Mouse (Mus musculus) forebrain, embryonic 12.5 days (tissue): ENCODE measurements around the gene Depdc1b. TPM values are rescaled to one million over a fixed set of nuclear protein-coding genes. Genes with fewer than 3 reads are reported as not detected.
A peak's percentile ranks its signal among the peaks of the same experiment; 100 is the strongest.

ENCODE experiments used
- ATAC-seq: fragments of 200-750 bp; cut with Nextera tagmentation; 2 replicates; pipeline ENCODE4 v1.8.0; 2017; ENCODE audit warnings: moderate TSS enrichment; ENCODE audit not compliant: low FRiP score
- H3K27ac ChIP-seq: fragments of 300-500 bp; sonication (generic); 2 replicates; pipeline ENCODE4 v1.5.1; 2016; ENCODE audit warnings: mild to moderate bottlenecking
- H3K27me3 ChIP-seq: fragments of 300-500 bp; sonication (generic); 2 replicates; pipeline ENCODE4 v1.6.1; 2016; ENCODE audit warnings: mild to moderate bottlenecking
- H3K36me3 ChIP-seq: fragments of 300-500 bp; sonication (generic); replicated peaks from 2 replicates; pipeline ENCODE4 v1.6.1; 2016; ENCODE audit warnings: mild to moderate bottlenecking
- H3K4me1 ChIP-seq: fragments of 300-500 bp; sonication (generic); 2 replicates; pipeline ENCODE4 v1.6.1; 2016
- H3K4me2 ChIP-seq: fragments of 300-500 bp; sonication (generic); 2 replicates; pipeline ENCODE4 v1.6.1; 2016; ENCODE audit warnings: mild to moderate bottlenecking, moderate library complexity
- H3K4me3 ChIP-seq: fragments of 300-500 bp; sonication (generic); replicated peaks from 2 replicates; pipeline ENCODE4 v1.5.1; 2016; ENCODE audit warnings: mild to moderate bottlenecking
- H3K9ac ChIP-seq: fragments of 300-500 bp; sonication (generic); 2 replicates; pipeline ENCODE4 v1.6.1; 2016; ENCODE audit warnings: mild to moderate bottlenecking
- H3K9me3 ChIP-seq: fragments of 300-500 bp; sonication (generic); 2 replicates; pipeline ENCODE4 v1.6.1; 2016
- WGBS: fragments of 180-500 bp; shearing (Covaris S2); methylation state at CpG from one replicate; pipeline ENCODE4 v1.1.7; 2016; 5-methylcytosine and 5-hydroxymethylcytosine counted together
- polyA plus RNA-seq: library from polyadenylated mRNA; unstranded; fragments of >200 nt; fragmentation: Nextera tagmentation; extraction: Ambion mirVana; gene quantifications from 2 replicates; pipeline ENCODE4 v1.2.1, GENCODE M21; 2016

Gene Depdc1b
- polyA plus RNA-seq, 1 experiment from 2014 or later: 22.6 TPM

DNA sequence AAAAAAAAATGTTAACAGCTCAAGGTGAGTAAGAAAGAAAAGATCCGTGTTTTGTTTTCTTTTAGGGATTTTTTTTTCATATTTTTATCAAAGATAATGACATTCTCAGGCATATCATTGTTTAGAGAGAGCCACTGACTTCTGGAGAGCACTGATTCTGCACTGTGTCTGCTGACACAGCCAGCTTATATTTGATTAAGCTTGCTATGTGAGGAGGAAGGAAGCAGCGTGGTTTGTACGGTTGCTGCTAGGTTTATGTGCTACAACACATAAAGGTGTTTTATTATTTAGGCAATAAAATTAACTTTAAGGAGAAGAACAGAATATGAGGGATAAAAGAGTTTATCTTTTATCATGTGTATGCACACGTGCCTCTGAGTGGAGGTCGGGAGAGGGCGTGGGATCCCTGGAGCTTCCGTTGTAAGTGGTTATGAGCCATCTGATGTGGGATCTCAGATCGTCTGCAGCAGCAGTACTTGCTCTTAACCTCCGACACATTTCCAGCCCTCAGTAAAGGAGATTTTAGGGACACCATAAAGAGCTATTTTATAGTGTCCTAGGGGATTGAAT lies 55.3 kb downstream of the Depdc1b start:
- Histone ChIP-seq H3K4me3 (no peak overlapping the region), H3K27ac (no peak overlapping the region), H3K9me3 (no peaks in the 10 kb centered on the region), H3K4me1 (no peaks in the 10 kb centered on the region), H3K27me3 (no peaks in the 10 kb centered on the region), H3K9ac (no peak overlapping the region), H3K36me3 (peaks cover 17% of the 10 kb centered on the region), H3K4me2 (no peak overlapping the region)
- no peak for ATAC-seq
- WGBS: 90% methylated on average over 9 of the region's 9 CpGs

GRCm38 (mm10) chr13:108373231-108373630 lies 57.1 kb downstream of the Depdc1b start:
- H3K27ac ChIP-seq: no peak overlapping the region
- no peaks in the 10 kb centered on the region for H3K27me3 ChIP-seq
- no peak overlapping the region for H3K4me2 ChIP-seq
- WGBS: 97% methylated on average over 1 of the region's 1 CpGs
- no peaks in the 10 kb centered on the region for H3K4me1 ChIP-seq
- H3K36me3 ChIP-seq: peaks cover 17% of the 10 kb centered on the region
- no peaks in the 10 kb centered on the region for H3K9me3 ChIP-seq
- no peak overlapping the region for H3K4me3 ChIP-seq
- H3K9ac ChIP-seq: no peak overlapping the region
- ATAC-seq: no peak

DNA sequence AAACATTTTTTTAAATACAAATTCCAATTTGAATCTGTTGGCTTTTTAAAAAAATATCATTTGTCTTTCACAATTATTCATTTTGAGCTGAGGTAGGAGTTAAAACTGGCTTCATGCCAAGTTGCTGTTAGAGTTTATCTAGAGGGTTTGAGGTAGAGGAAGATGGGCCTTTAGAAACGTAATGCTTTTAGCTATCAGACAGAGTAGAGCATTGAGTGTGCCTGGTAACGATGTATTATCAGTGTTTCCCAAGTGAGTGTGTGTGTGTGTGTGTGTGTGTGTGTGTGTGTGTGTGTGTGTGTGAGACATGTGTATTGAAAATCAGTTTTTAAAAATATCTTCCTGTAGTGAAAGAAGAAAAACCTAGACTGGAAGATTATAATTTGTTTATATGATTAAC lies 60.5 kb downstream of the Depdc1b start:
- Histone ChIP-seq H3K27me3 (no peaks in the 10 kb centered on the region), H3K9me3 (no peaks in the 10 kb centered on the region), H3K36me3 (peaks cover 12% of the 10 kb centered on the region), H3K27ac (no peak overlapping the region), H3K4me2 (no peak overlapping the region), H3K4me3 (no peak overlapping the region), H3K4me1 (no peaks in the 10 kb centered on the region), H3K9ac (no peak overlapping the region)
- no peak for ATAC-seq
- 78% methylated on average over 2 of the region's 2 CpGs for WGBS

GRCm38 (mm10) chr13:108381161-108381560 lies 65.0 kb downstream of the Depdc1b start:
- Histone ChIP-seq H3K36me3 (peaks cover 25% of the 10 kb centered on the region), H3K4me2 (no peak overlapping the region), H3K27me3 (no peaks in the 10 kb centered on the region), H3K4me3 (no peak overlapping the region), H3K4me1 (no peaks in the 10 kb centered on the region), H3K9me3 (no peaks in the 10 kb centered on the region), H3K9ac (no peak overlapping the region), H3K27ac (no peak overlapping the region)
- no peak for ATAC-seq
- WGBS: 89% methylated on average over 3 of the region's 3 CpGs

DNA sequence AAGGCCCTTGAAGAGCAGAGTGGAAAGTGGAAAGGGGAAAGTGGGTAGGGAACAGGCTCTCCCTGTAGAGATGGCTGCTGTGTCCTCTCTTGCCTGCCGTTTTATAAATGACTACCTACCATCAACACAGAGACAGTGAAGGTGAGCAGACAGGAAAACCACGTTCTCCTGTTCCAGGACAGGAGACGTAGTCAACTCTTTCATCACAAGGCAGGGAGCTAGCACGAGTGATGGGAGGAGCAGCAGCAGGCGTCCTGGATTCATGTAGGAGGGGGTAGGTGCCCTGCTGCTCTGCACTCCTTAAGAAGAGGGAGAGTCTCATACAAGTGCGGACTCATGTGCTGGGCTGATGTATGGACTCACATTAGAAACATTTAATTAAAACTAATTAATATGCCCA lies 66.9 kb downstream of the Depdc1b start:
- no peak for ATAC-seq
- no peaks in the 10 kb centered on the region for H3K9me3 ChIP-seq
- H3K4me1 ChIP-seq: no peaks in the 10 kb centered on the region
- no peak overlapping the region for H3K4me3 ChIP-seq
- no peaks in the 10 kb centered on the region for H3K27me3 ChIP-seq
- H3K27ac ChIP-seq: no peak overlapping the region
- no peak overlapping the region for H3K4me2 ChIP-seq
- peaks cover 32% of the 10 kb centered on the region for H3K36me3 ChIP-seq
- WGBS: 85% methylated on average over 6 of the region's 6 CpGs
- H3K9ac ChIP-seq: no peak overlapping the region

DNA sequence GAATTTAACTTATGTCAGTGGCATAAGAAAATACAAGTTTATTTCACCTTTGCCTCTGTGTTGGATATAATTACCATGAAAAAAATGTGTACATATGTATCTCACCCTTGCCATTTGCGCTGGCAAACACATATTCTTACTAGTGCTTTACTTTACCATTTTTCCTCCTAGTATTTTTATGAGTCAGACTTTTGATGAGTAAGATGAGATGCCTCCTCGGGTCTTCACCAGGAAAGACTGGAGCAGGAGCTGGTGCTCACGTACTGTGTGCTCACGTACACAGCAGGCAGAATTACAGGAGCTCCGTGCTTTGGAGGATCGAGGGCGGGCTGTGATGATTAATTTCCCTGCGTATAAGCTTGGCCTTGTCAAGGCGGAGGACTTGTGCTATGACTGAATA lies 69.9 kb downstream of the Depdc1b start:
- Histone ChIP-seq H3K36me3 (peaks cover 37% of the 10 kb centered on the region), H3K4me1 (no peaks in the 10 kb centered on the region), H3K4me2 (no peak overlapping the region), H3K9ac (no peak overlapping the region), H3K27ac (no peak overlapping the region), H3K27me3 (no peaks in the 10 kb centered on the region), H3K4me3 (no peak overlapping the region), H3K9me3 (no peaks in the 10 kb centered on the region)
- WGBS: 88% methylated on average over 9 of the region's 9 CpGs
- no peak for ATAC-seq

DNA sequence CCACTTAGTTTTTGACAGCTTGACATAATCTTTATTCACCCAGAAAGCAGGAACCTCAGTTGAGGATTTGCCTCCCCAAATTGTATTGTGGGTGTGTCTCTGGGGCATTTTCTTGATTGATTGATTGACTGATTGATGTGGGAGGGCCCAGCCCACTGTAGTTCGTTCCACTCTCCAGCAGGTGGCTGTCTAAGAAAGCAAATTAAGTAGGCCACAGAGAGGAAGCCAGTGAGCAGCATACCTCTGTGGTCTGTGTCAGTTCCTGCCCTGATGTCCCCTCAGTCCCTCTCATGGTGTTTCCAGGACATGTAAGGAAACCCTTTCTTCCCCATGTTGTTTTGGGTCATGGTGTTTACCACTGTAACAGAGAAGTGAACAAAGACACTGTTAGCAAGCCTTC lies 74.4 kb downstream of the Depdc1b start:
- no peak overlapping the region for H3K4me3 ChIP-seq
- H3K4me1 ChIP-seq: no peaks in the 10 kb centered on the region
- no peaks in the 10 kb centered on the region for H3K9me3 ChIP-seq
- no peak overlapping the region for H3K9ac ChIP-seq
- no peaks in the 10 kb centered on the region for H3K27me3 ChIP-seq
- 19% methylated on average over 1 of the region's 1 CpGs for WGBS
- H3K4me2 ChIP-seq: no peak overlapping the region
- peak; percentile 61; the same call in 1 of the 2 replicates for ATAC-seq
- H3K27ac ChIP-seq: no peak overlapping the region
- H3K36me3 ChIP-seq: peaks cover 13% of the 10 kb centered on the region

GRCm38 (mm10) chr13:108403197-108403596 lies 87.1 kb downstream of the Depdc1b start:
- WGBS: 93% methylated on average over 5 of the region's 5 CpGs
- Histone ChIP-seq H3K27ac (no peak overlapping the region), H3K4me2 (no peak overlapping the region), H3K4me1 (no peaks in the 10 kb centered on the region), H3K4me3 (no peak overlapping the region), H3K9me3 (no peaks in the 10 kb centered on the region), H3K36me3 (peaks cover 11% of the 10 kb centered on the region), H3K27me3 (no peaks in the 10 kb centered on the region), H3K9ac (no peak overlapping the region)
- ATAC-seq: no peak

DNA sequence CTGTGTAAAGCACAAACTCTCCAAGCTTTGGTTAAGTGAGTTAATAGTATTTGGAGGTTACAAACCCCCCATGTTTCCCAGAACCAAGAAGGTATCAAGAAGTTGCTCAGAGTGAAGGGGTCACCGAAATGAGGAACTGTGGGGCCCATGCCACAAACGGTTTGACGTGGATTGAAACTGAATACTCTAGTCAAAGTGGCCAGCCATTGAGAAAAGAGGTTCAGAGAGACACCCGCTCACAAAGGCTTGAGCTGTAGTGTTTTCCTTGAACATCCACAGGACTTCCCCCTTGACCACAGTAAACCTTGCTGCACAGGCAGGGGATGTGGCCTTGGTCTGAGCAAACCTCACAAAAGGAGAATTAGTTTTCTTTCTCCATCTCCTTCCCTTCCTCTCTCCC lies 88.2 kb downstream of the Depdc1b start:
- no peaks in the 10 kb centered on the region for H3K27me3 ChIP-seq
- H3K4me1 ChIP-seq: no peaks in the 10 kb centered on the region
- H3K9ac ChIP-seq: no peak overlapping the region
- H3K9me3 ChIP-seq: no peaks in the 10 kb centered on the region
- H3K4me3 ChIP-seq: no peak overlapping the region
- H3K4me2 ChIP-seq: no peak overlapping the region
- H3K27ac ChIP-seq: no peak overlapping the region
- no peak for ATAC-seq
- WGBS: 93% methylated on average over 4 of the region's 4 CpGs
- peaks cover 11% of the 10 kb centered on the region for H3K36me3 ChIP-seq

DNA sequence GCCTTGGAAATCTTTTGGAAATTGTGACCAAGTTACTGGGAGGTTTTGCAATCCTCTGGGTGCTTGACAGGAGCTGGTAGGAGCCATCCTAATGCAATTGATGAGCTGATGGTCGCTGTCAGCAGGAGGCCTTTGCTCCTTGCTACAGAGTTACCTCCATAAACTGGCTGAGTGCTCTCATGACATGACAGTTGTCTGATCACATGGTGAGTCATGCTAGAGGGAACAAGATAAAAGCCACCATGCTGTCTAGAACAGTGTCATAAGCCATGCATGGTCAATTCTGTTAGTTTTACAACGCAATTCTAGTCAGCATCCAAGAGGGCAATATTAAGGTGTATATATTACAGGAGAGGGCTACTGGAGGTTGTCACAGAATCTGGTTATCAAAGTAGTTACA lies 99.3 kb downstream of the Depdc1b start:
- WGBS: 91% methylated on average over 2 of the region's 2 CpGs
- Histone ChIP-seq H3K36me3 (no peaks in the 10 kb centered on the region), H3K27ac (no peak overlapping the region), H3K9ac (no peak overlapping the region), H3K9me3 (no peaks in the 10 kb centered on the region), H3K4me3 (no peak overlapping the region), H3K27me3 (no peaks in the 10 kb centered on the region), H3K4me1 (no peaks in the 10 kb centered on the region), H3K4me2 (no peak overlapping the region)
- ATAC-seq: no peak

DNA sequence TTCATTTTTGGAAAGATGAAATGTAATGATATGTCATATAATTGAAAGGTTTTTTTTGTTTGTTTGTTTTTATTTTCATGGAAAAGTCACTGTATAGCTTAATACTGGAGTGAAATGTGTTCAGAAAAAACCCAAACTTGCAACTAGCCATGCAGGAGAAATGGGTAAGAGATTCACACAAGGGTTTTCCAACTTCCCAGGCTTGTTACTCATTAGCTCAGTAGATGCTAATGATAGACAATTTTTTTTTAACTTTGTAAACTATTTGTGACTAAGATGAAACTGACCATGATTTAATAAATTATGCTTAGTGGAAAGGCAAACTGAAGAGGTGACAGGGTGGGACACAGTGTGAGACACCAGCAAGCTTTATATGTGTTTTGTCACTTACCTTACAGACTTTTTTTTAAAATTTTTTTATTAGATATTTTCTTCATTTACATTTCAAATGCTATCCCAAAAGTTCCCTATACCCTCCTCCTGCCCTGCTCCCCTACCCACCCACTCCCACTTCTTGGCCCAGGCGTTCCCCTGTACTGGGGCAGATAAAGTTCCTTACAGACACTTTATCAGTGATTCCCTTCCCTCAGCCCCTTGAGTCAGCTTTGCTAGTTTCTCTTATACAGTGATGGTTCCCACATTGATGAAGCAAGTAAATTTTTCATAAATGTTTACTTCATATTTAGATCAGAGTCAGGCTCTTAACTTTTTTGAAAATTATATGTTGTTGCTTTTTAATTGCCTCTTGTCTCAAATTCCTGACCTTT lies 102.8 kb downstream of the Depdc1b start:
- no peak for ATAC-seq
- no peaks in the 10 kb centered on the region for H3K4me1 ChIP-seq
- H3K9me3 ChIP-seq: no peaks in the 10 kb centered on the region
- no peak overlapping the region for H3K27ac ChIP-seq
- H3K27me3 ChIP-seq: no peaks in the 10 kb centered on the region
- no peak overlapping the region for H3K4me3 ChIP-seq
- no peak overlapping the region for H3K4me2 ChIP-seq
- H3K9ac ChIP-seq: no peak overlapping the region
- no peaks in the 10 kb centered on the region for H3K36me3 ChIP-seq
- WGBS: 88% methylated on average over 1 of the region's 1 CpGs

GRCm38 (mm10) chr13:108426322-108426721 lies 110.2 kb downstream of the Depdc1b start:
- no peaks in the 10 kb centered on the region for H3K9me3 ChIP-seq
- no peak for ATAC-seq
- H3K4me1 ChIP-seq: peaks cover 8% of the 10 kb centered on the region; the same call in 1 of the 2 replicates
- H3K27ac ChIP-seq: no peak overlapping the region
- no peaks in the 10 kb centered on the region for H3K27me3 ChIP-seq
- no peak overlapping the region for H3K4me3 ChIP-seq
- H3K36me3 ChIP-seq: no peaks in the 10 kb centered on the region
- no peak overlapping the region for H3K4me2 ChIP-seq
- 44% methylated on average over 5 of the region's 5 CpGs for WGBS
- no peak overlapping the region for H3K9ac ChIP-seq

- WGBS: 70% methylated on average over 6 of the region's 6 CpGs
- ATAC-seq: no peak
- Histone ChIP-seq H3K9me3 (no peaks in the 10 kb centered on the region), H3K4me3 (no peak overlapping the region), H3K4me1 (peaks cover 8% of the 10 kb centered on the region; the same call in 1 of the 2 replicates), H3K9ac (no peak overlapping the region), H3K4me2 (no peak overlapping the region), H3K27me3 (no peaks in the 10 kb centered on the region), H3K27ac (no peak overlapping the region), H3K36me3 (no peaks in the 10 kb centered on the region)
Observed at GRCm38 (mm10) chr13:108428809-108429208, 112.7 kb downstream of the Depdc1b start.
